Mouse (Mus musculus) hindbrain, embryonic 10.5 days (tissue): ENCODE measurements around the gene Atat1. TPM values are rescaled to one million over a fixed set of nuclear protein-coding genes. Genes with fewer than 3 reads are reported as not detected.
A peak's percentile ranks its signal among the peaks of the same experiment; 100 is the strongest.

Experiments used
- DNase-seq: peaks from one replicate; pipeline ENCODE4 v3.0.0-alpha.2; 2017; ENCODE audit warnings: low spot score
- H3K27ac ChIP-seq: fragments of 300-500 bp; sonication (generic); 2 replicates; pipeline ENCODE4 v1.5.1; 2016; ENCODE audit warnings: mild to moderate bottlenecking, moderate library complexity
- H3K27me3 ChIP-seq: fragments of 300-500 bp; sonication (generic); 2 replicates; pipeline ENCODE4 v1.6.1; 2016; ENCODE audit warnings: mild to moderate bottlenecking; ENCODE audit not compliant: poor library complexity, insufficient read depth, severe bottlenecking
- H3K36me3 ChIP-seq: fragments of 300-500 bp; sonication (generic); 2 replicates; pipeline ENCODE4 v1.6.1; 2016; ENCODE audit warnings: mild to moderate bottlenecking, moderate library complexity
- H3K4me1 ChIP-seq: fragments of 300-500 bp; sonication (generic); replicated peaks from 2 replicates; pipeline ENCODE4 v1.6.1; 2016; ENCODE audit warnings: mild to moderate bottlenecking
- H3K4me3 ChIP-seq: fragments of 300-500 bp; sonication (generic); 2 replicates; pipeline ENCODE4 v1.5.1; 2016; ENCODE audit warnings: mild to moderate bottlenecking, moderate library complexity
- H3K9me3 ChIP-seq: fragments of 300-500 bp; sonication (generic); 2 replicates; pipeline ENCODE4 v1.6.1; 2016; ENCODE audit warnings: mild to moderate bottlenecking, moderate library complexity
- WGBS: fragments of 180-500 bp; shearing (Covaris S2); methylation state at CpG from one replicate; pipeline ENCODE4 v1.1.7; 2016; 5-methylcytosine and 5-hydroxymethylcytosine counted together
- polyA plus RNA-seq: library from polyadenylated mRNA; unstranded; fragments of >200 nt; fragmentation: Nextera tagmentation; extraction: Ambion mirVana; gene quantifications from 2 replicates; pipeline ENCODE4 v1.2.1, GENCODE M21; 2016

The Atat1 gene
- polyA plus RNA-seq, 1 experiment from 2014 or later, result 227 TPM

- 95% methylated on average over 14 of the region's 14 CpGs for WGBS
- no peaks in the 10 kb centered on the region for H3K27me3 ChIP-seq
- peaks cover 20% of the 10 kb centered on the region for H3K4me1 ChIP-seq
- H3K36me3 ChIP-seq, result peaks cover 78% of the 10 kb centered on the region
- no peak overlapping the region for H3K27ac ChIP-seq
- no peak overlapping the region for H3K4me3 ChIP-seq
- no peak for DNase-seq
- H3K9me3 ChIP-seq, result no peaks in the 10 kb centered on the region
Measured at GRCm38 (mm10) chr17:35883777-35884176, 26.1 kb downstream of the Atat1 start.

GRCm38 (mm10) chr17:35882924-35883323, 27.0 kb downstream of the Atat1 start:
- WGBS, result 93% methylated on average over 17 of the region's 17 CpGs
- Histone ChIP-seq H3K36me3 (peaks cover 72% of the 10 kb centered on the region), H3K27me3 (no peaks in the 10 kb centered on the region), H3K4me3 (no peak overlapping the region), H3K4me1 (peaks cover 20% of the 10 kb centered on the region), H3K27ac (no peak overlapping the region), H3K9me3 (no peaks in the 10 kb centered on the region)
- DNase-seq, result no peak

- peak within 1 kb of the TSS; percentile 89 for H3K27ac ChIP-seq
- DNase-seq, result peak; percentile 97
- WGBS, result 6% methylated on average over 66 of the region's 66 CpGs
- peak within 1 kb of the TSS; percentile 97 for H3K4me3 ChIP-seq
- H3K9me3 ChIP-seq, result no peaks in the 10 kb centered on the region
- peaks cover 20% of the 10 kb centered on the region for H3K4me1 ChIP-seq
- peaks cover 66% of the 10 kb centered on the region for H3K36me3 ChIP-seq
- H3K27me3 ChIP-seq, result no peaks in the 10 kb centered on the region
Measured at GRCm38 (mm10) chr17:35879245-35880057, 30.4 kb downstream of the Atat1 start, which contains the start of gene Dhx16. Gene Dhx16, plus strand, starts transcription at chr17:35879819.

DNA sequence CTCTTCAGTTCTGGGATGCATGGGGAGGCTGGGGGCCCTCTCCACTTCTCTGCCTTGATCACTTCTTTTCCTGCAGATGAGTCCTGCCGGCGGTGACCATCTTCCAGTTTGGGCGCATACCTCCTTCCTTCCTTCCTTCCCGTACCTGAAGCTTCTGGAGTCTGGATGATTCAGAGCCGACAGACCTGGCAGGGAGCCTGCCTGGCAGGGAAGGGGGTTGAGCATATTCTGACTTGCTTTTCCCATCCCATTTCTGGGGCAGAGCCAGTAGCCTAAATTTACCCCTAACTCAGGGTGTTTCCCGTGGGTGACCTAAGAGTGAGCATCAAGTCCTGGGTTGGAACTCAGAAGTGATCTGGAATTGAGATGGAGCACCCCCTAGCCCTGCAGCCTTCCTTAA, 35.2 kb downstream of the Atat1 start:
- Histone ChIP-seq H3K36me3 (peaks cover 73% of the 10 kb centered on the region), H3K27ac (no peak overlapping the region), H3K9me3 (peaks cover 7% of the 10 kb centered on the region; the same call in 1 of the 2 replicates), H3K4me1 (peaks cover 35% of the 10 kb centered on the region), H3K4me3 (no peak overlapping the region), H3K27me3 (no peaks in the 10 kb centered on the region)
- DNase-seq, result no peak
- WGBS, result 94% methylated on average over 6 of the region's 6 CpGs

GRCm38 (mm10) chr17:35873774-35874519, 35.9 kb downstream of the Atat1 start:
- Histone ChIP-seq H3K27ac (peak overlapping the region; percentile 26; the same call in 1 of the 2 replicates), H3K36me3 (peaks cover 73% of the 10 kb centered on the region), H3K4me1 (peaks cover 39% of the 10 kb centered on the region), H3K27me3 (no peaks in the 10 kb centered on the region), H3K4me3 (peak overlapping the region; percentile 33; the same call in 1 of the 2 replicates), H3K9me3 (peaks cover 7% of the 10 kb centered on the region; the same call in 1 of the 2 replicates)
- DNase-seq, result peak; percentile 87
- WGBS, result 31% methylated on average over 21 of the region's 21 CpGs

GRCm38 (mm10) chr17:35870884-35871696, 38.8 kb downstream of the Atat1 start:
- Histone ChIP-seq H3K4me1 (peaks cover 67% of the 10 kb centered on the region), H3K9me3 (peaks cover 7% of the 10 kb centered on the region; the same call in 1 of the 2 replicates), H3K27me3 (no peaks in the 10 kb centered on the region), H3K4me3 (peak overlapping the region; percentile 83), H3K27ac (no peak overlapping the region), H3K36me3 (peaks cover 72% of the 10 kb centered on the region)
- DNase-seq, result no peak
- 87% methylated on average over 8 of the region's 8 CpGs for WGBS

DNA sequence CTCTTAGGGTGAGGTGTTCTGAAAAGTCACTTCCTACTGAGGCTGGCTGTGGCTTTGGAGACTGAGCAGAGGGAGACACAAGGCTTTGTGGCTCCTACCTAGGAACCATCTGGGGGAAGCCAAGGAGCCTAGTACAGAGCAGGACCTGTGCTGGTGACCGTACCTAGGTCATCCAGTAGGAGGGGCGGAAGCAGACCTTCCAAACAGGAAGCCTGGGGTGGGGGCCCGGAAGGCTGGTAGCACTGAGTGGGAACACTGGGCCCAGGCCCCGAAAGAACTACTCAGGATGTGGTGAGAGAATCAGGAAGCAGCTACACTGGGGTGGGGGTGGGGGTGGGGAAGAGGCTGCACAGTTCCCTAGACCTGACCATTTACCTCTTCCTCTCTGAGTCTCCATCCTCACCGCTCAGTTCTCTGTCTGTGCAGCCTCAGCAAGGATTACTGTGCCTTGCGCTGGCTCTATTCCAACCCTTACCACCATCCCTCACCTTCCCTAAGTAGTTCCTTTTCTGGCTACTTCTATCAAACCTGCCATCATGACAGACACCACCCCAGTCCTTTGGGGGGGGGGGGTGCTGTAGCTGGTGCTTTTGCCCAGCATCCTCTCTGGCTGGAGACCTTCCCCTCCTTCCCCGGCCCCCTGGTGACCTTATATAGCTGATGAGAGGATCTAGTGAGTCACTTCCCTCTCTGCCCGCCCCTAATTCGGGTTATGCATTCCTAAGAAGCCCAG, 39.6 kb downstream of the Atat1 start:
- Histone ChIP-seq H3K9me3 (peaks cover 7% of the 10 kb centered on the region; the same call in 1 of the 2 replicates), H3K27ac (peak overlapping the region; percentile 99), H3K27me3 (no peaks in the 10 kb centered on the region), H3K36me3 (peaks cover 66% of the 10 kb centered on the region), H3K4me1 (peaks cover 75% of the 10 kb centered on the region), H3K4me3 (peak overlapping the region; percentile 83)
- WGBS, result 67% methylated on average over 9 of the region's 9 CpGs
- no peak for DNase-seq

DNA sequence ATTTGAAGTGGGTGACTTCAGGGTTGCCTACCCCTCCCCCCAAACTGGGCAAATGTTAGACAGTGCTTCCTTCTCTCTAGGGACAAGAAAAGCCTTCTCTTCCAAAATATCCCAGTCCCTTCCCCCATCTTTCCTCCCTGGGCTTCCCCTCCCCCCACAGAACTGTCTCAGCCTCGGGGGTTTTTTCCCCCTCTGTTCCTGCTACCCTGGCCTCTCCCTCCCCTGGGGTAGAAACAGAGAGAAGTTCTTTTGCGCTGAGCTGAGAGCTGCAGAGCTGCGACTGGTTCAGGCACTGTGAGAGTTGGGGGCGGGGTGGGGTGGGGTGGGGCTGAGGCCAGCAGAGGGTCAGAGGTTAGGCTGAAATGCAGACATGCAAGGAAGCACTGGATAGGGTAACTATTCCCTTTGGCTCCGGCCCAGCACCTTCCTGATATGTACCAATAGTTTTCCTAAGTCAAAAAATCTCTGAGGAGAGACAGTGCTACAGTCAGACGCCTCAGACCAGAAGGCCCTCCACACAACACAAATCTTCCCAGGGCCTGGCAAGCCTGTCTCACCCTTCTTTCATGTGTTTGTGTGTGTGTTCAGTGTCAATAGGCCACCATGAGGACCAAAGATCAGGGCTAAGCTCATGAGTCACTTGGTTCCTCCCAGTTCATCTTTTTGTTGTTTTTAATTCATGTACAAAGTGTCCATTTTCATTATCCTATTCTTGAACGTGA, 40.4 kb downstream of the Atat1 start:
- Histone ChIP-seq H3K9me3 (peaks cover 7% of the 10 kb centered on the region; the same call in 1 of the 2 replicates), H3K4me1 (peaks cover 83% of the 10 kb centered on the region), H3K4me3 (peak overlapping the region; percentile 83), H3K27ac (peak overlapping the region; percentile 99), H3K36me3 (peaks cover 63% of the 10 kb centered on the region), H3K27me3 (no peaks in the 10 kb centered on the region)
- WGBS, result 4% methylated on average over 7 of the region's 7 CpGs
- peak; percentile 75 for DNase-seq

DNA sequence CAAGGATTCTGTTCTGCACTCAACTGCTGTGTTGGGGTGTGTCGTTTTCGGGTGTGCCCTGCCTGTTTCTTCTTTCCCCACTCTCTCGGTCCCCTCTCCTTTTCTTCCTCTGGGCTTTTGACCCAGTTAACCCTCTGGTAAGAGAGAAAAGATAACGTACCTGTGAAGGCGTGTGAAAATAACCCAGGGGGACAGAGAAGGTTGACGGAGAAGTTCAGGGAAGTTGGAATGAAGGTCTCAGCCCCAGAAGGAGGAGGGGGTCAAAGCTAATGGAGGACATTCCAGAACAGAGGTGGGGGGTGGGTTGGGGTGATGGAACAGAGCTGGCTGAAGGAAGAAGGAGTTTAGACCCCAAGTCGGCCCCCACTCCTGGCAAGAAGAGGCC, 40.9 kb downstream of the Atat1 start:
- Histone ChIP-seq H3K4me3 (peak overlapping the region; percentile 83), H3K9me3 (peaks cover 7% of the 10 kb centered on the region; the same call in 1 of the 2 replicates), H3K4me1 (peaks cover 87% of the 10 kb centered on the region), H3K27me3 (0 out of 2 replicates have a peak, but pooled peaks cover 4% of the 10 kb centered on the region), H3K27ac (peak overlapping the region; percentile 99), H3K36me3 (peaks cover 63% of the 10 kb centered on the region)
- DNase-seq, result no peak
- 7% methylated on average over 7 of the region's 7 CpGs for WGBS

GRCm38 (mm10) chr17:35868165-35868820, 41.6 kb downstream of the Atat1 start:
- peaks cover 63% of the 10 kb centered on the region for H3K36me3 ChIP-seq

More at GRCm38 (mm10) chr17:35868165-35868820, 41.6 kb downstream of the Atat1 start:
- peak overlapping the region; percentile 83 for H3K4me3 ChIP-seq
- H3K4me1 ChIP-seq, result peaks cover 87% of the 10 kb centered on the region
- peaks cover 7% of the 10 kb centered on the region; the same call in 1 of the 2 replicates for H3K9me3 ChIP-seq
- no peak for DNase-seq
- 33% methylated on average over 17 of the region's 17 CpGs for WGBS
- peak overlapping the region; percentile 99 for H3K27ac ChIP-seq
- H3K27me3 ChIP-seq, result 0 out of 2 replicates have a peak, but pooled peaks cover 4% of the 10 kb centered on the region
